Mouse (Mus musculus) T-cell, adult 66 days (primary cell): ENCODE data around the gene Prr30. TPM values are rescaled to one million over a fixed set of nuclear protein-coding genes. Genes with fewer than 3 reads are reported as not detected.

Experiments
- total RNA-seq, 2 experiments: library from RNA; stranded (reverse); gene quantifications; 3 replicates in 1 of 2; 4 replicates in 1 of 2; pipeline ENCODE4 v1.2.4; 2023

Prr30 gene
- not detected for total RNA-seq

GRCm38 (mm10) chr14:101200230-101200629, at the start of gene Prr30:
Gene Prr30, minus strand, starts transcription at chr14:101200330.

